Mouse (Mus musculus) olfactory bulb, adult 2 months (tissue): ENCODE results near the gene Foxc1.

Source experiments
- CTCF ChIP-seq: fragments of 200-500 bp; IDR thresholded peaks from 2 replicates; pipeline ENCODE4 v1.5.1; 2012; ENCODE audit warnings: low read depth, mild to moderate bottlenecking, low read length, moderate library complexity; ENCODE audit not compliant: insufficient read depth
- POLR2A ChIP-seq: fragments of 200-500 bp; IDR thresholded peaks from 2 replicates; pipeline ENCODE4 v1.6.1; 2012; ENCODE audit warnings: mild to moderate bottlenecking, low read depth, low read length, moderate library complexity; ENCODE audit not compliant: insufficient read depth

DNA sequence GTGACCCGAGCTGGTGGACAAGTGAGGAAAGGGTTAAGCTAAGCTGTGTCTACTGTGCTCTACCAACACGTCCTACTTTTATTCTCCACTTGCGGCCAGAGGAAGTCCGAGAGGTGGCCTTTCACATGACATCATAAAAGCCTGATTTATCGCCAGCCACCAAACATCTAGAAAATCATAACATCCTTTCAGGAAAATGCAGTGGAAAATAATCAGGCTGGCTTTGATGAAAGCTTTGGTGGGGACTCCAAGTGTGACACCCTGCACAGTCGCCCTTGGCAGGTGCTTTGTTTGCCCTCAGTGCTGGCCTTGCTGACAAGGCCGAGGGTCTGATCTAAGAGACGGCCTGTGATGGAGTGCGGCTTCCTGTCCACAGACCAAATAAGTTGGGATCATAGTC, 23.9 kb downstream of the Foxc1 start:
- TF ChIP-seq POLR2A (no peak), CTCF (no peak)
